Mouse (Mus musculus) lung, postnatal 10 days (tissue): Measurements from ENCODE around the gene Washc2.

Experiments used
- DNase-seq: peaks from one replicate; pipeline ENCODE4 v3.0.0; 2021

Gene Washc2

DNA sequence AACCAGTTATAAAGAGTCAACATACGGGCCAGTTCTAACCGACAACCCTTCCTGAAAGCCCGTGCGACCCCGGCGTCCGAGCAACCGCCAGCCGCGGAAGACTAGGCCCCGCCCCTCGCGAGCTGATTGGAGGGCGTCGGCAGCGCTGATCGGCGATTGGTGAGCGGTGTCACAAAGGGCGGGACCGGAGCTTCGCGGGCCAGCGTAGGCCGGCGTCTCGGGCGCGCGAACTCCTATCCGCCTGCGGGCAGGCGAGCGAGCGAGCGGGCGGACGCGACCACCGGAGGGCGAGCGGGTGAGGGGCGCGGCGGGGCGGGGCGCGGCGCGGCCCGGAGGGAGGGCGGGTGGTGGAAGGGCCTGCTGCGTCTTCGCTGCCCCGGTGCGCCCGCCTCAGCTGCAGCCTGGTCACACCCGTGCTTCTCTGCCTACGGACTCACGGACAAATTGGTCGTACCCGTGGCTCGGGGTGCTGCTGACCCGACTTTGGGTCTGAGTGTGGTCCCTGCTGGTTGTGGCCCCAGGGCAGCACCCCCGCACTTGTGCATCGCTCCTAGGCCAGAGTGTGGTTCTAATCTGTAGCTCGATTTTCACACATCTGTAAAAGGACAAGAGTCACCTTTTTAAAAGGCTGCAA, 56.3 kb downstream of the Washc2 start, which contains the start of gene Zfand4:
Gene Zfand4, plus strand, starts transcription at position 205 of the 634 bp plus-strand sequence.
- DNase-seq, result peak; percentile 95

DNA sequence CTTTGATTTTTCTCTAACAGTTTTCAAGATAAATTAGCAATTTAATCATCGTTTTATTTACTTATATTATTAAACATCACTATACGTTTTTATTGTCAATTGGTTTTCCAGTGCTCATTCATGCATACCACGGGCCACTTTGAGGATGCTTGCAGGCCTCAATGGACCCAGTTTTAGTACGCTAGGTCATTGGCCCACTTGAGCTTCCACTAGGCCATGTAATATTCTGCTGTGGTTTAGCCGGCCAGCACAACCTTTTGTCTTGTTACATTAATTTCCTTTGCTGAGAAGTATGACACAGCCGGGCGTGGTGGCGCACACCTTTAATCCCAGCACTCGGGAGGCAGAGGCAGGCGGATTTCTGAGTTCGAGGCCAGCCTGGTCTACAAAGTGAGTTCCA, 57.0 kb downstream of the Washc2 start:
- DNase-seq, result no peak

DNA sequence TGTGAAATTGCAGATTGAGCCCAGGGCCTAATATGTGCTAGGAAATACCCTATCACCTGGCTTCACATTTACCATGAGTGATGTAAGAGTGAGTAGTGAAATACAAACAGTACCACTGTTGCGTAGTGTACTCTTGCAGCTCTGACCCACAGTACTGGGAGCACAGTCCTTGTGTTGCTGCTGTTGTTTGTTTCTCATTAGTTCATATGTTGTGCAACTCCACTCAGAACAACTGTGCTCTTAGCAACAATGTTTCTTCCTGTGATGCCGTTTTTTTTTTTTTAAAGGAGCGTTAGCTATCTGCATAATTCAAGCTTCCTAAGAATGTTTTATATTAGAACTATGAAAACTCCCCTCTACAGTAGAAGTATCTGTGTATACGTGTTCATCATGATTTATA, 57.8 kb downstream of the Washc2 start:
- no peak for DNase-seq

DNA sequence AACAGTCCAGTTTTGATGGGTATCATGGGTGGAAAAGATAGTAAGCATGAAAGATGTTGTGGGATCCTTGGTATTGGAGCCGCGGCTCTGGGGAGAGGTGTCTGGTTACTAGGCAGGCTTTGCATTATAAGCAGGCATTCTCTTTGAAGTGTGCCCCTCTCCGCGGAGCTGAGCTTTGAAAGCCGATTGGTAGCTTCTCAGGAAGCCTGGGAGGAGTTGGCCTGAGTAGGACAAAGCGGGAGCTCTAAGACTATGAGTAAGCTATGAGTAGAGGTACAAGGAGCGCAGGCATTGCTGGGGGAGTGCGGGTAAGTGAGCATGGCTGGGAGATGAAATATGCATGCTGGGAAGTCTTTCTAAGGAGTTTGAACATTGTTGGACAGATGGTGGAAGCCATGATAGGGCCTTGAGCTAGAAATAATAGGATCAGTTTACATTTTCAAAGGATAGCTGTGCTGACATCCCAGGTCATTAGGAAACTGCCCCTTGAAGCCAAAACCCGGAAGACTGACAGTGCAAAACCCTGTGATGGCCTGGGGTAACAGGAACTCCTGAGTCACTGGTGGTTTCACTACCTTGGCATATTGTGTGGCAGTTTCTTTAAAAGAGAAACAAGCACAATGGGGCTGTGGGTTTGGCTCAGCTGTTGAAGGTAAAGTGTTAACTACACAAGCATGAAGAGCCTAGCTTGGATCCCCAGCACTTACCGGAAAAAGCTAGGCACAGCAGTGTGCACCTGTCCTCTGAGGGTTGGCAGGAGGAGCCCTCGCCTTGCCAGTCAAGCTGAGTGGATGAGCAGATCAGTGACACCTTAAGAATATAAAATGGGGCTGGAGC, 58.7 kb downstream of the Washc2 start:
- DNase-seq, result no peak

DNA sequence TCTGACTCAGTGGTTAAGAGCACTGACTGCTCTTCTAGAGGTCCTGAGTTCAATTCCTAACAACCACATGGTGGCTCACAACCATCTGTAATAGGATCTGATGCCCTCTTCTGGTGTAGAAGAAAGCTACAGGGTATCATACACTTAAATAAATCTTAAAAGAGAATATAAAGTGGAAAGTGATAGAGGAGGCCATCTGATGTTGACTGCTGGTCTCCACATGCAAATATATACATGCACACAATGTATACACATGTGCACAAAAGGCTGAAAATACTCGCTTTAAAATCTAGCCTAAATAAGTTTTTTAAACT, 59.2 kb downstream of the Washc2 start:
- no peak for DNase-seq

DNA sequence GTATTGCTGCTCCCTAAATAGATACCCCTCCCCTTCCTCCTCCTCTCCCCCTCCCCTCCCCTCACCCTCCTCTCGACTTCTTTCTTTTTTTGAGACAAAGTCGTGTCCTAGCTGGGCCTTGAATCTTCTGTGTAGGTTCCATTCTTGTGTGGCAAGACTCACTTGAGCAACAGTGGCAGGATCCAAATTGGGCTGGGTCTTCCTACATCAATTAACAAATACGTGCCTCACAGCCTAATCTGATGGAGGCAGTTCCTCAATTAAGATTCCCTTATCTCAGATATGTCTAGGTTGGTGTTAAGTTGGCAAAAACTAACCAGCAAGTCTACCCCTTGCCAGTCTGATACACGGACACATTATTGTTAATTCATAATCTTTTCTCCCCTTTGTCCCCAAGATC, 67.9 kb downstream of the Washc2 start:
- no peak for DNase-seq

DNA sequence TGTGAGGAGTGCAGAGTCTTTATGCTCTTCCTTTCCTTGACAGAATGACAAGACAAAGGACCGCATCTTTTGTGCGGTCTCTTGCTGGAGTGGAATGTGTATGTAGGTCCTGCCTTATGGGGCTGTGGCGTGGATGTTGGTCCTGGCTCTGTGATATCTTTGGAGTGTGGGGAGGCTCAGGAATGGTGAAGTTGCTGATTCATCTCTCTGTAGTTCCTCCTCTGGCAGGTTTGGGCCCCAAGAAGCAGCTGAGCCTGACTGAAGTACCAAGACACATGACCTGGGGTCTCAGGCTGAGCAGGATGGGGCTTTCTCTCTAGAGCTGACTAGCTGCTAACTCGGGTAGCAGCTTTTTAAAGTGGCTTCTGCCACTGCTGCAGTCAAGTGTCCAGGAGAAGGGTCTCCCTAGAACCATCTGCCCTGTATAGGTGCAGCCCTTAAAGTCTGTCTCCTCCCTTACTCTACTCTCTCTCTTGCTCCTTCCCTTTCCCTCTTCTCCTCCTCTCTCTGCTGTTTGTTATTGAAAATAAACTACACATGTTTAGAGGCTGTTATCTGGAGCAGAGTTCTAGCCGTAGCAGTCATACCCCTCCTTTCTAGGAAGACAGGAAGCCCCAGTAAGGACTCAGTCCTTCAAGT, 71.0 kb downstream of the Washc2 start:
- DNase-seq, result no peak

DNA sequence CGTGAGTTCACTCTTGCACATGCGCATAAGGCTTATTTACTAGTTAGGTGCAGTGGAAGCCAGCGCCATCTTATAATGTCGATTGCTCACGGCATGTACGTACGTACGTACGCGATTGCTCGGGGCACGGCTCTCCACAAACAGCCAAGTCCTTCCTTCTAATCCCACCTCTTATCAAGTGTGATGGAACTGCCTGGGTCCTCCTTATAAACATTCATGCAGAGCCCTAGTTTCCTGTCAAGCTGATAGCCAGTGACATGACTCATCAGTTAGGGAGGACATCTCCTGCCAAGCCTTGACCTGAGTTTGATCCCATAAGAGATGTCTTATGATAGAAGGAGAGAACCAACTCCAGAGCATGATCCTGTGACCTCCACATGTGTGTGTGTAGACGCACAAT, 73.2 kb downstream of the Washc2 start:
- DNase-seq, result no peak

DNA sequence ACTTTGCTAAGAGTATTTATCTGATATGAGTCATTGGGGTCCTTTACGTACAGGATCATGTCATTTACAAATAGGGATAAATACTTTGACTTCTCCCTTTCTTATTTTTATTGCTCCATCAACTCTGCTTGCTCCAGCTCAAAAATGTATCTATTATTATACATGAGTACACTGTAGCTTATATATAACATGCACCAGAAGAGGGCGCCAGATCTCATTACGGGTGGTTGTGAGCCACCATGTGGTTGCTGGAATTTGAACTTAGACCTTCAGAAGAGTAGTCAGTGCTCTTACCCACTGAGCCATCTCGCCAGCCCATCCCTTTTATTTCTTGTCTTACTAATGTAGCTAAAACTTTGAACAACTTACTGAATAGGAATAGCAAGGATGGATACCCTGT, 74.7 kb downstream of the Washc2 start:
- no peak for DNase-seq

DNA sequence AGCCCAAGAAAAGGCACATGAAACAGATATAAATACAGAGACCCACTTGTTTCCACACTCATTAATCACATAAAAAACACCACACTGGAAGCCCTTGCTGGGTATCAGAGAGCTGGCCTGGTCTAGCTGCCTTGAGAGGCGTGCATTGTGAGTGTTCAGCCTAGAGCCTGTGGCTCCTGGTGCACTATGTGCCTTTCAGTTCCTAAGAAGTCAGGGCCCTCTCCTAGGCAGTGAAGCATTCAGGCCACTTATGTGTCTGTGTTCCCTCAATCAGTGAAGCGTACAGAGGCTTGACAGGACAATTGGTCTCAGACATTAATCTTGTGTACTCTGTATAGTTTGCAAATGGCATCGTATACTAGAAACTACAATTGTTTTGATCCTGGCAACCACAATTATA, 75.4 kb downstream of the Washc2 start:
- no peak for DNase-seq

DNA sequence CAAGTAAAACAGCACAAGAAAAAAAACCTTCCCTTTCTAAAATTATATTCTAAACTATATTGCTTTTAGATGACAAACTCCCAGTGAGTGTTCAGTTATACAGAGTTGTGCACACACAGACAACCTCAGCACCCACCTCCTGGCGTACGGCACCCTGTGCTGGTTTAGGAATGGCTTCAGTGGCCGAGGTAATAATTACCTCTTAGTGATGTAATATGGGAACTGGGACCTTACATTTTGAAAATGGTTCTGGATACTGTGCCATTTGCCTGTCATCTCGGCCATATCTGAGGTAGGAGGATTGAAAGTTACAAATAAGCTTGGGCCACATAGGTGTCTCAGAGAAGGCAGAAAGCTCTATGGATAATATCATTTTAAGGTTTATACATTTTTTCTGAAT, 78.5 kb downstream of the Washc2 start:
- DNase-seq, result no peak

DNA sequence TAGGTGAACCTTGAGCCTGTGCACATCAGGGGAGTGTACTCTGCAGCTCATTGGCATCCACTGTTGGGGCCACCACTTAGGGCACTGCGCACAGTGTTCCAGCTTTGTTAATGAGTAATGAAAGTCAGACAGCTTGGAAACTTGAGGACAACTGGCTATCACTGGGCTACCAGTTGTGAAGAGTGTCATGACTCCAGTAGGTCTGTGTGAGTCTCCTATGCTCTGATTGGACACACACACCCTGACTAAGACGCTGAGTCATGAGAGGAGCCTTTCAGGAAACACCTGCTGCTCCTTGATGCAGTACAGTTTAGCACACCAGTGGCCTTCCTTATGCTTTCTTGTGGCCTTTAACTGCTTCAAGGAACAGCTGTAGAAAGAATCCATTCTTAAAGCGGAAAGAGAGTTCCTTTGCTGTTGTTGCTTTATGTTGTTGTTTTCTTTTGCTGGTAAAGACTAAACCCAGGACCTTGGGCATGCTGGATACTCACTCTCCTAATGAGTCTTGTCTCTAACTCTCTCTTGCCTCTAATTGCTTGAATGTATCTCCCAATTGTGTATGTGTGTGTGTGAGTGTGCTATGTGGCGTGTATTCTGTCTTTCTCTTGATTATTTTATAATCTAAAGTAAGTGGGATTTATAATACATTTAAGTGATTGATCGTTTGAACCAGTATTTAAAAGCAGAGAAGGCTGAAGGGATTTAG, 79.2 kb downstream of the Washc2 start:
- no peak for DNase-seq

DNA sequence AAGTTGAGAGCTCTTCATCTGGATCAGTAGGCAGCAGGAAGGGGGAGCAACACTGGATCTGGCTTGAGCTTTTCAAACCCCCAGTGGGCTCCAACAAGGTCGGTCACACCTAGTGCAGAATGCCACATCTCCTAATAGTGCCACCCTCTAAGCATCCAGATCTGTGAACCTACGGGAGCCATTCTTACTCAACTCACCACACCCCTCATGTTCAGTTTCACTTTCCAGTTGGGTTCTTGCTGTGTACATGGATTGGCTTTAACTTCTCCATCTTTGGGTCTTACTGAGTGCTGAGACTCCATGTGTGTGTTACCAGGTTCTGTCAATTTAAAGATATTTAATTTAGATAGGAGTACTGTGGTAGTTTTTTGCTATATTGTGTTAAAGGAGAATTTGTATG, 103.6 kb downstream of the Washc2 start:
- DNase-seq, result no peak
